Mouse (Mus musculus): ENCODE measurements around the gene Plcl2.

- TF ChIP-seq CTCF (IDR thresholded peaks at IDR 0.05; ENCODE audit: control insufficient read depth, insufficient read depth, insufficient replicate concordance, low read depth, low read length) = no peak
- no peak for TF ChIP-seq POLR2A (IDR thresholded peaks at IDR 0.05; ENCODE audit: control insufficient read depth, low read depth, low read length)
Measured at GRCm38 (mm10) chr17:50552130-50552529, 42.9 kb downstream of the Plcl2 start.

Measured in testis, adult 2 months (tissue).